In the genomic region with DNA sequence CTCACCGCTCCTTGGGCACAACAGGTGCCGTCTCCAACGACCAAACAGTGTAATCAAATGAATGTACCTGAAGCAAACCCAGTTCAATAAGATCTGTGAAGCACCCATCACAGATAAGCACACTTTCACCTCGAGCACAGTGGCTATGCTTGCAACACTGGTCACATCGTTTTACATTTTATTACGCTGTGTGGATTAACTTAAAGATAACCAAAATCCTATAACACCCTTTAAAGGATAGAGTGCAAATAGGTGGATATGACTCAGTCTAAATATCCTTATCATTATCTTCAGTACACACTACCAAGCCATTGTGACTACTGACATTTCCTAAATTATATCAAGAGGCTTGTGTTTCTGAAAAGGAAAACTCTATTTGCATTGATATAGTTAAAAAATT, we compare ENCODE assay signal across 25 mouse cellular contexts. TPM values are rescaled to one million over a fixed set of nuclear protein-coding genes. Genes with fewer than 3 reads are reported as not detected.
"Had no signal": no experiment of that assay in that cellular context is flagged by ENCODE, and none has a peak within 500 bp of the region (broad histone marks: within the 10 kb centered on the region; RNA-seq: fewer than 3 reads in every experiment).

No protein-coding gene starts in this region.

- H3K36me3 ChIP-seq: liver, embryonic 12.5 days; midbrain, embryonic 10.5 days; midbrain, embryonic 12.5 days; neural tube, embryonic 12.5 days had no signal

- H3K4me3 ChIP-seq: liver, embryonic 12.5 days; midbrain, embryonic 10.5 days; midbrain, embryonic 12.5 days; neural tube, embryonic 12.5 days had no signal

- H3K9me3 ChIP-seq: liver, embryonic 12.5 days; midbrain, embryonic 10.5 days; midbrain, embryonic 12.5 days; neural tube, embryonic 12.5 days had no signal

- H3K27me3 ChIP-seq: liver, embryonic 12.5 days; midbrain, embryonic 12.5 days; neural tube, embryonic 12.5 days had no signal

- H3K4me1 ChIP-seq: liver, embryonic 12.5 days; midbrain, embryonic 10.5 days; midbrain, embryonic 12.5 days; neural tube, embryonic 12.5 days had no signal

- DNase-seq: lung, adult 18-20 months; lung, embryonic 14.5 days; lung, postnatal 10 days; lung, postnatal 4 days; midbrain, embryonic 14.5 days; right cerebral cortex, postnatal 25 days; right cerebral cortex, postnatal 4 days; spleen, adult 18-20 months; thymus, adult 2 months; thymus, postnatal 25 days; thymus, postnatal 4 days had no signal

- H3K9ac ChIP-seq: liver, embryonic 12.5 days; liver, embryonic 14.5 days; lung, embryonic 14.5 days; midbrain, embryonic 12.5 days; neural tube, embryonic 12.5 days had no signal

- ATAC-seq: liver, embryonic 12.5 days; midbrain, embryonic 16.5 days had no signal

- H3K4me2 ChIP-seq: liver, embryonic 12.5 days; lung, embryonic 14.5 days; midbrain, embryonic 12.5 days; neural tube, embryonic 12.5 days had no signal

- H3K27ac ChIP-seq: liver, embryonic 12.5 days; liver, embryonic 14.5 days; midbrain, embryonic 10.5 days; midbrain, embryonic 12.5 days; neural tube, embryonic 12.5 days had no signal

RNA-seq across cellular contexts. Expression of a gene that starts 11.7 kb away (rescaled TPM):
- total RNA-seq: megakaryocyte, adult 5-6 weeks; megakaryocyte-erythroid progenitor cell, adult 5-6 weeks; neutrophil, adult 5-6 weeks had no signal
- polyA plus RNA-seq: liver, embryonic 12.5 days; liver, embryonic 14.5 days; liver, embryonic 16.5 days; lung, embryonic 14.5 days; midbrain, embryonic 12.5 days; midbrain, embryonic 14.5 days; midbrain, embryonic 16.5 days; neural tube, embryonic 12.5 days; neural tube, embryonic 14.5 days had no signal

RNA-seq across cellular contexts. Expression of a gene that starts 28.3 kb away (rescaled TPM):
- total RNA-seq: megakaryocyte, adult 5-6 weeks; megakaryocyte-erythroid progenitor cell, adult 5-6 weeks had no signal

RNA-seq across cellular contexts. Expression of a gene that starts 49.8 kb away (rescaled TPM):
- total RNA-seq: megakaryocyte, adult 5-6 weeks; megakaryocyte-erythroid progenitor cell, adult 5-6 weeks; neutrophil, adult 5-6 weeks had no signal
- polyA plus RNA-seq: liver, embryonic 12.5 days; liver, embryonic 14.5 days; liver, embryonic 16.5 days; lung, embryonic 14.5 days; lung, embryonic 16.5 days; midbrain, embryonic 10.5 days; midbrain, embryonic 12.5 days; midbrain, embryonic 14.5 days; midbrain, embryonic 16.5 days; neural tube, embryonic 12.5 days; neural tube, embryonic 14.5 days; small intestine, adult 2 months; urinary bladder, adult 2 months had no signal

RNA-seq across cellular contexts. Expression of a gene that starts 51.3 kb away (rescaled TPM):
- total RNA-seq: megakaryocyte, adult 5-6 weeks; megakaryocyte-erythroid progenitor cell, adult 5-6 weeks; neutrophil, adult 5-6 weeks had no signal
- polyA plus RNA-seq: liver, embryonic 12.5 days; liver, embryonic 14.5 days; liver, embryonic 16.5 days; lung, embryonic 14.5 days; lung, embryonic 16.5 days; midbrain, embryonic 10.5 days; midbrain, embryonic 12.5 days; midbrain, embryonic 14.5 days; midbrain, embryonic 16.5 days; neural tube, embryonic 12.5 days; neural tube, embryonic 14.5 days; small intestine, adult 2 months; thymus, adult 2 months; urinary bladder, adult 2 months had no signal
